Mouse (Mus musculus): ENCODE measurements around the gene Zfp362.

DNA sequence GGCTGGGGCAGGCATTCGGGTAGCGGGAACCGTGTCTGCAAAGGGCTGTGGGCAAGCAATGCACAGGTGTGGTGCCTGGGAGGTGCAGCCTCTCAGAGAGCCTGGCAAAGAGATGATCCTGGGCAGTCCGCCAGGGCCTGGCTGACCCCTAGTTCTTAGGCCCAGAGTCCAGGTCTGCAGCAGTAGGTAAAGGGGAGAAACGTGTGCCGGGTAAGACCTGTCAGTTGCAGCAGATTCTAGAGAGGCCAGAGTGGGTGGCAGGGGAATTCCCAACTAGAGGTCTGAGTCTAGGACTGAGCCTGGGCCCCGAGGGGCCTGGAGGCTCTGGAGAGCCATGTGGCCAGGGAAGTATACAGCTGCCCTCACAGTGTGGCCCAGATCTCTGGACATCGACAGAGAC is 11.6 kb downstream of the Zfp362 start:
- no peak for TF ChIP-seq CTCF (IDR thresholded peaks at IDR 0.05; ENCODE audit: low read depth)
- TF ChIP-seq EP300 (IDR thresholded peaks at IDR 0.05; ENCODE audit: low read depth) = no peak
